Mouse (Mus musculus) forebrain, embryonic 11.5 days (tissue): ENCODE results near the gene Comp. TPM values are rescaled to one million over a fixed set of nuclear protein-coding genes. Genes with fewer than 3 reads are reported as not detected.
A peak's percentile ranks its signal among the peaks of the same experiment; 100 is the strongest.

Experiments
- ATAC-seq: fragments of 200-750 bp; cut with Nextera tagmentation; replicated peaks from 2 replicates; pipeline ENCODE4 v1.8.0; 2017; ENCODE audit warnings: moderate TSS enrichment; ENCODE audit not compliant: low FRiP score
- DNase-seq: peaks from one replicate; pipeline ENCODE4 v3.0.0-alpha.2; 2017; ENCODE audit warnings: low spot score
- H3K27ac ChIP-seq: fragments of 300-500 bp; sonication (generic); 2 replicates; pipeline ENCODE4 v1.5.1; 2014; ENCODE audit warnings: low read depth, low read length
- H3K27me3 ChIP-seq: fragments of 300-500 bp; sonication (generic); 2 replicates; pipeline ENCODE4 v1.6.1; 2014; ENCODE audit warnings: mild to moderate bottlenecking, low read length, mixed read lengths; ENCODE audit not compliant: control insufficient read depth, insufficient read depth
- H3K36me3 ChIP-seq: fragments of 300-500 bp; sonication (generic); 2 replicates; pipeline ENCODE4 v1.6.1; 2014; ENCODE audit warnings: mild to moderate bottlenecking, low read length, moderate library complexity, mixed read lengths; ENCODE audit not compliant: control insufficient read depth, insufficient read depth
- H3K4me1 ChIP-seq: fragments of 300-500 bp; sonication (generic); replicated peaks from 2 replicates; pipeline ENCODE4 v1.6.1; 2014; ENCODE audit warnings: low read length, mixed read lengths; ENCODE audit not compliant: control insufficient read depth, insufficient read depth
- H3K4me2 ChIP-seq: fragments of 300-500 bp; sonication (generic); 2 replicates; pipeline ENCODE4 v1.6.1; 2014; ENCODE audit warnings: low read depth, mild to moderate bottlenecking, low read length, moderate library complexity, mixed read lengths; ENCODE audit not compliant: severe bottlenecking
- H3K4me3 ChIP-seq: fragments of 300-500 bp; sonication (generic); 2 replicates; pipeline ENCODE4 v1.5.1; 2014; ENCODE audit warnings: low read depth, low read length
- H3K9ac ChIP-seq: fragments of 300-500 bp; sonication (generic); 2 replicates; pipeline ENCODE4 v1.6.1; 2014; ENCODE audit warnings: low read length
- H3K9me3 ChIP-seq: fragments of 300-500 bp; sonication (generic); 2 replicates; pipeline ENCODE4 v1.6.1; 2016; ENCODE audit warnings: low read length, mixed read lengths; ENCODE audit not compliant: control insufficient read depth
- WGBS: fragments of 180-500 bp; shearing (Covaris S2); extraction: QIAGEN DNeasy Blood & Tissue Kit; methylation state at CpG from one replicate; pipeline ENCODE4 v1.1.7; 2014; 5-methylcytosine and 5-hydroxymethylcytosine counted together
- polyA plus RNA-seq: library from polyadenylated mRNA; unstranded; fragments of >200 nt; fragmentation: Nextera tagmentation; extraction: Ambion mirVana; gene quantifications from 2 replicates; pipeline ENCODE4 v1.2.1, GENCODE M21; 2014

Comp gene
- polyA plus RNA-seq, 1 experiment from 2014 or later = 0.56 TPM

GRCm38 (mm10) chr8:70332070-70332877 lies 41.1 kb upstream of the Comp start:
- ATAC-seq (peak; percentile 79), DNase-seq (peak; percentile 92)
- peaks cover 3% of the 10 kb centered on the region; the same call in 1 of the 2 replicates for H3K27me3 ChIP-seq
- 26% methylated on average over 40 of the region's 41 CpGs for WGBS
- 0 out of 2 replicates have a peak overlapping the region, but pooled peaks have one; percentile 7 for H3K4me3 ChIP-seq
- H3K27ac ChIP-seq = 0 out of 2 replicates have a peak overlapping the region, but pooled peaks have one; percentile 46
- peaks cover 23% of the 10 kb centered on the region for H3K4me1 ChIP-seq
- H3K4me2 ChIP-seq = no peak overlapping the region
- peak overlapping the region; percentile 43 for H3K9ac ChIP-seq
- no peaks in the 10 kb centered on the region for H3K9me3 ChIP-seq
- peaks cover 40% of the 10 kb centered on the region for H3K36me3 ChIP-seq

- Histone ChIP-seq H3K9ac (no peak overlapping the region), H3K4me1 (peaks cover 23% of the 10 kb centered on the region), H3K4me2 (no peak overlapping the region), H3K9me3 (no peaks in the 10 kb centered on the region), H3K27me3 (peaks cover 3% of the 10 kb centered on the region; the same call in 1 of the 2 replicates), H3K27ac (no peak overlapping the region), H3K4me3 (no peak overlapping the region), H3K36me3 (peaks cover 40% of the 10 kb centered on the region)
- no peak for DNase-seq
- no peak for ATAC-seq
- WGBS = 94% methylated on average over 6 of the region's 6 CpGs
Observed at GRCm38 (mm10) chr8:70332878-70333202, 40.5 kb upstream of the Comp start.

- 94% methylated on average over 7 of the region's 7 CpGs for WGBS
- Histone ChIP-seq H3K4me2 (no peak overlapping the region), H3K4me1 (no peaks in the 10 kb centered on the region), H3K9ac (no peak overlapping the region), H3K4me3 (no peak overlapping the region), H3K36me3 (peaks cover 49% of the 10 kb centered on the region), H3K27ac (no peak overlapping the region), H3K27me3 (no peaks in the 10 kb centered on the region), H3K9me3 (no peaks in the 10 kb centered on the region)
- DNase-seq = no peak
- ATAC-seq = no peak
Observed at GRCm38 (mm10) chr8:70338931-70339330, 34.4 kb upstream of the Comp start.

- Histone ChIP-seq H3K27ac (no peak overlapping the region), H3K36me3 (peaks cover 33% of the 10 kb centered on the region)
- ATAC-seq = no peak
Observed at GRCm38 (mm10) chr8:70340659-70341058, 32.7 kb upstream of the Comp start.

GRCm38 (mm10) chr8:70342007-70342406 lies 31.4 kb upstream of the Comp start:
- no peaks in the 10 kb centered on the region for H3K9me3 ChIP-seq
- WGBS = 94% methylated on average over 14 of the region's 14 CpGs
- no peak for DNase-seq

More at GRCm38 (mm10) chr8:70340659-70341058, 32.7 kb upstream of the Comp start:
- DNase-seq = no peak
- Histone ChIP-seq H3K27me3 (no peaks in the 10 kb centered on the region), H3K9ac (no peak overlapping the region), H3K4me2 (no peak overlapping the region), H3K9me3 (no peaks in the 10 kb centered on the region), H3K4me3 (no peak overlapping the region), H3K4me1 (no peaks in the 10 kb centered on the region)
- 94% methylated on average over 7 of the region's 7 CpGs for WGBS

GRCm38 (mm10) chr8:70343076-70343475 lies 30.3 kb upstream of the Comp start:
- Histone ChIP-seq H3K36me3 (peaks cover 19% of the 10 kb centered on the region), H3K27ac (no peak overlapping the region), H3K4me3 (no peak overlapping the region), H3K9ac (no peak overlapping the region), H3K27me3 (no peaks in the 10 kb centered on the region), H3K4me1 (no peaks in the 10 kb centered on the region), H3K9me3 (no peaks in the 10 kb centered on the region), H3K4me2 (no peak overlapping the region)
- no peak for ATAC-seq
- 79% methylated on average over 7 of the region's 7 CpGs for WGBS
- DNase-seq = no peak

More at GRCm38 (mm10) chr8:70342007-70342406, 31.4 kb upstream of the Comp start:
- H3K9ac ChIP-seq = no peak overlapping the region
- no peak overlapping the region for H3K27ac ChIP-seq
- H3K4me2 ChIP-seq = no peak overlapping the region
- peaks cover 26% of the 10 kb centered on the region for H3K36me3 ChIP-seq
- no peaks in the 10 kb centered on the region for H3K4me1 ChIP-seq
- H3K4me3 ChIP-seq = no peak overlapping the region
- no peak for ATAC-seq
- H3K27me3 ChIP-seq = no peaks in the 10 kb centered on the region

- ATAC-seq (no peak), DNase-seq (no peak)
- no peak overlapping the region for H3K9ac ChIP-seq
- no peak overlapping the region for H3K27ac ChIP-seq
- no peak overlapping the region for H3K4me2 ChIP-seq
- WGBS = 68% methylated on average over 6 of the region's 6 CpGs
- no peaks in the 10 kb centered on the region for H3K9me3 ChIP-seq
- H3K27me3 ChIP-seq = no peaks in the 10 kb centered on the region
- H3K4me3 ChIP-seq = no peak overlapping the region
- peaks cover 15% of the 10 kb centered on the region for H3K36me3 ChIP-seq
- H3K4me1 ChIP-seq = 0 out of 2 replicates have a peak, but pooled peaks cover under 1% of the 10 kb centered on the region
Observed at GRCm38 (mm10) chr8:70343696-70344095, 29.7 kb upstream of the Comp start.

- WGBS = 90% methylated on average over 2 of the region's 2 CpGs
- Histone ChIP-seq H3K4me1 (0 out of 2 replicates have a peak, but pooled peaks cover 2% of the 10 kb centered on the region), H3K36me3 (peaks cover 13% of the 10 kb centered on the region), H3K9me3 (no peaks in the 10 kb centered on the region), H3K4me3 (no peak overlapping the region), H3K4me2 (no peak overlapping the region), H3K27me3 (no peaks in the 10 kb centered on the region), H3K27ac (no peak overlapping the region), H3K9ac (no peak overlapping the region)
- ATAC-seq (no peak), DNase-seq (no peak)
Observed at GRCm38 (mm10) chr8:70344279-70344678, 29.1 kb upstream of the Comp start.

- Histone ChIP-seq H3K9me3 (no peaks in the 10 kb centered on the region), H3K4me1 (peaks cover 19% of the 10 kb centered on the region), H3K27me3 (no peaks in the 10 kb centered on the region), H3K9ac (no peak overlapping the region), H3K36me3 (no peaks in the 10 kb centered on the region; the same call in 1 of the 2 replicates), H3K4me2 (no peak overlapping the region), H3K4me3 (no peak overlapping the region), H3K27ac (no peak overlapping the region)
- ATAC-seq (no peak), DNase-seq (no peak)
- 92% methylated on average over 4 of the region's 4 CpGs for WGBS
Observed at GRCm38 (mm10) chr8:70347443-70347842, 25.9 kb upstream of the Comp start.
